Mouse (Mus musculus) ES-Bruce4 (cell line): Measurements from ENCODE around the gene Ina. TPM values are rescaled to one million over a fixed set of nuclear protein-coding genes. Genes with fewer than 3 reads are reported as not detected.
A peak's percentile ranks its signal among the peaks of the same experiment; 100 is the strongest.

ENCODE experiments used
- H3K27ac ChIP-seq: 2 replicates; pipeline ENCODE4 v1.5.1; 2012; ENCODE audit warnings: low read length, inconsistent platforms; ENCODE audit not compliant: insufficient read depth
- H3K27me3 ChIP-seq: 2 replicates; pipeline ENCODE4 v1.6.1; 2012; ENCODE audit warnings: mild to moderate bottlenecking, low read length, inconsistent platforms; ENCODE audit not compliant: control insufficient read depth, poor library complexity, insufficient read depth, severe bottlenecking
- H3K36me3 ChIP-seq: 2 replicates; pipeline ENCODE4 v1.6.1; 2012; ENCODE audit warnings: inconsistent platforms, mild to moderate bottlenecking, low read length, moderate library complexity; ENCODE audit not compliant: control insufficient read depth, poor library complexity, insufficient read depth, severe bottlenecking
- H3K4me1 ChIP-seq: one replicate; pipeline ENCODE4 v1.8.1; 2011; ENCODE audit warnings: low read length; ENCODE audit not compliant: control insufficient read depth, insufficient read depth
- H3K4me3 ChIP-seq: 2 replicates; pipeline ENCODE4 v1.5.1; 2011; ENCODE audit warnings: low read depth, mild to moderate bottlenecking, low read length
- H3K9ac ChIP-seq: 2 replicates; pipeline ENCODE4 v1.6.1; 2012; ENCODE audit warnings: low read depth, mild to moderate bottlenecking, inconsistent platforms; ENCODE audit not compliant: poor library complexity, severe bottlenecking
- H3K9me3 ChIP-seq: replicated peaks from 2 replicates; pipeline ENCODE4 v1.6.1; 2012; ENCODE audit warnings: mild to moderate bottlenecking, low read length, inconsistent platforms; ENCODE audit not compliant: control insufficient read depth, poor library complexity, insufficient read depth, severe bottlenecking
- CTCF ChIP-seq: IDR thresholded peaks from one replicate; pipeline ENCODE4 v1.8.1; 2011; ENCODE audit warnings: low read depth, low read length
- EP300 ChIP-seq: IDR thresholded peaks from 2 replicates; pipeline ENCODE4 v1.6.1; 2011; ENCODE audit warnings: low read depth, low read length; ENCODE audit not compliant: insufficient read depth
- POLR2A ChIP-seq: IDR thresholded peaks from one replicate; pipeline ENCODE4 v1.8.1; 2011; ENCODE audit warnings: low read length; ENCODE audit not compliant: insufficient read depth
- polyA plus RNA-seq: library from polyadenylated mRNA; stranded (reverse); fragments of >200 nt; gene quantifications from 2 replicates; pipeline ENCODE4 v1.2.4, GENCODE M21; 2011; ENCODE audit warnings: low read depth; ENCODE audit not compliant: missing spikeins, insufficient read depth, insufficient read length

The Ina gene
- polyA plus RNA-seq, 1 experiment: 21.2 TPM

- Histone ChIP-seq H3K4me1 (peaks cover 3% of the 10 kb centered on the region), H3K9ac (peak overlapping the region; percentile 56), H3K4me3 (peak overlapping the region; percentile 44), H3K36me3 (peaks cover 6% of the 10 kb centered on the region), H3K9me3 (no peaks in the 10 kb centered on the region), H3K27me3 (no peaks in the 10 kb centered on the region), H3K27ac (peak overlapping the region; percentile 64)
- peak; percentile 89 for TF ChIP-seq EP300
- TF ChIP-seq POLR2A: no peak
- no peak for TF ChIP-seq CTCF
These were observed 4.8 kb downstream of the Ina start for GRCm38 (mm10) chr19:47019326-47019725.

- H3K4me1 ChIP-seq: peaks cover 3% of the 10 kb centered on the region
- H3K36me3 ChIP-seq: peaks cover 6% of the 10 kb centered on the region
- H3K9me3 ChIP-seq: no peaks in the 10 kb centered on the region
- H3K27ac ChIP-seq: no peak overlapping the region
- no peak overlapping the region for H3K9ac ChIP-seq
- TF ChIP-seq POLR2A (no peak), EP300 (no peak), CTCF (no peak)
- H3K4me3 ChIP-seq: no peak overlapping the region
- H3K27me3 ChIP-seq: no peaks in the 10 kb centered on the region
These were observed 8.2 kb downstream of the Ina start for GRCm38 (mm10) chr19:47022709-47023108.

GRCm38 (mm10) chr19:47023546-47023945 lies 9.0 kb downstream of the Ina start:
- no peak for TF ChIP-seq POLR2A
- TF ChIP-seq CTCF: no peak
- no peak for TF ChIP-seq EP300

GRCm38 (mm10) chr19:47024954-47025353 lies 10.5 kb downstream of the Ina start:
- H3K4me1 ChIP-seq: peaks cover 3% of the 10 kb centered on the region

More at GRCm38 (mm10) chr19:47023546-47023945, 9.0 kb downstream of the Ina start:
- peaks cover 3% of the 10 kb centered on the region for H3K4me1 ChIP-seq
- H3K9me3 ChIP-seq: no peaks in the 10 kb centered on the region
- H3K4me3 ChIP-seq: no peak overlapping the region
- no peak overlapping the region for H3K27ac ChIP-seq
- no peak overlapping the region for H3K9ac ChIP-seq
- no peaks in the 10 kb centered on the region for H3K27me3 ChIP-seq
- H3K36me3 ChIP-seq: peaks cover 6% of the 10 kb centered on the region

GRCm38 (mm10) chr19:47026513-47026912 lies 12.0 kb downstream of the Ina start:
- Histone ChIP-seq H3K27ac (no peak overlapping the region), H3K4me3 (no peak overlapping the region), H3K27me3 (no peaks in the 10 kb centered on the region), H3K4me1 (peaks cover 3% of the 10 kb centered on the region), H3K9ac (no peak overlapping the region), H3K36me3 (peaks cover 6% of the 10 kb centered on the region), H3K9me3 (no peaks in the 10 kb centered on the region)
- TF ChIP-seq CTCF (no peak), POLR2A (no peak), EP300 (no peak)

More at GRCm38 (mm10) chr19:47024954-47025353, 10.5 kb downstream of the Ina start:
- Histone ChIP-seq H3K36me3 (peaks cover 6% of the 10 kb centered on the region), H3K4me3 (no peak overlapping the region), H3K9me3 (no peaks in the 10 kb centered on the region), H3K27ac (no peak overlapping the region), H3K27me3 (no peaks in the 10 kb centered on the region), H3K9ac (no peak overlapping the region)
- TF ChIP-seq POLR2A: no peak
- no peak for TF ChIP-seq EP300
- TF ChIP-seq CTCF: no peak

GRCm38 (mm10) chr19:47029796-47030195 lies 15.3 kb downstream of the Ina start:
- H3K27ac ChIP-seq: no peak overlapping the region
- no peak for TF ChIP-seq EP300
- peaks cover 21% of the 10 kb centered on the region for H3K36me3 ChIP-seq
- no peaks in the 10 kb centered on the region for H3K27me3 ChIP-seq
- H3K4me3 ChIP-seq: no peak overlapping the region
- H3K9ac ChIP-seq: no peak overlapping the region
- H3K9me3 ChIP-seq: no peaks in the 10 kb centered on the region
- no peaks in the 10 kb centered on the region for H3K4me1 ChIP-seq

GRCm38 (mm10) chr19:47031770-47032169 lies 17.3 kb downstream of the Ina start:
- TF ChIP-seq EP300 (no peak), CTCF (no peak)
- Histone ChIP-seq H3K9me3 (no peaks in the 10 kb centered on the region), H3K9ac (no peak overlapping the region), H3K27ac (no peak overlapping the region), H3K4me1 (no peaks in the 10 kb centered on the region), H3K36me3 (peaks cover 38% of the 10 kb centered on the region), H3K27me3 (no peaks in the 10 kb centered on the region), H3K4me3 (no peak overlapping the region)
